Mouse (Mus musculus): ENCODE data around the gene Hdac9.

DNA sequence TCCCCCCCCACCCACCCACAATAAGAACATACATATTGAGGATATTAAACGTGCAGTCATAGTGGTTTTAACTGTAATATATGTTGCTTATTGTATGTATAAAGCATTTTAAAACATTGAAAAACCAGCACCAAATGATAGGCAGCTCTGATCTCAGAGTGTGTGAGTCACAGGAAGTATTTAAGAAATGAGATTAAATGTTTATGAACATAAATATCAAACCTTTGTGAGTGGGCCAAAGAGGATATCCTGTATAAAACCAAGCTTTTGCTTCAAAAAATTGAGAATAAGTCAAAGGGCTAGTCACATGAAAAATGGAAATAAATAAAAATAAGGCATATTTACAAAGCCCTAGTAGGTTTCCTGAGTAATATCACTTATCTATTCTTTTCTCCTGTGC is 667.7 kb downstream of the Hdac9 start:
- TF ChIP-seq POLR2AphosphoS5 (IDR thresholded peaks at IDR 0.05; ENCODE audit: insufficient replicate concordance, low read depth, low read length) (no peak), CTCF (IDR thresholded peaks at IDR 0.05; ENCODE audit: low read depth, low read length) (no peak), GATA1 (IDR thresholded peaks at IDR 0.05; ENCODE audit: borderline replicate concordance, low read length) (no peak), GATA2 (IDR thresholded peaks at IDR 0.05; ENCODE audit: borderline replicate concordance, low read depth, low read length) (no peak), TAL1 (conservative IDR thresholded peaks at IDR 0.05; ENCODE audit: low read depth, low read length) (no peak)
